Mouse (Mus musculus) forebrain, embryonic 10.5 days (tissue): Measurements from ENCODE around the gene Arhgap27. TPM values are rescaled to one million over a fixed set of nuclear protein-coding genes. Genes with fewer than 3 reads are reported as not detected.

Experiments used
- DNase-seq: peaks from one replicate; pipeline ENCODE4 v3.0.0-alpha.2; 2017; ENCODE audit warnings: low spot score; ENCODE audit errors: extremely low spot score
- H3K27ac ChIP-seq: fragments of 300-500 bp; sonication (generic); 2 replicates; pipeline ENCODE4 v1.5.1; 2016; ENCODE audit warnings: mild to moderate bottlenecking
- H3K27me3 ChIP-seq: fragments of 300-500 bp; sonication (generic); 2 replicates; pipeline ENCODE4 v1.6.1; 2016; ENCODE audit warnings: mild to moderate bottlenecking; ENCODE audit not compliant: poor library complexity, severe bottlenecking
- H3K36me3 ChIP-seq: fragments of 300-500 bp; sonication (generic); replicated peaks from 2 replicates; pipeline ENCODE4 v1.6.1; 2016; ENCODE audit warnings: mild to moderate bottlenecking, moderate library complexity
- H3K4me1 ChIP-seq: fragments of 300-500 bp; sonication (generic); 2 replicates; pipeline ENCODE4 v1.6.1; 2016
- H3K4me3 ChIP-seq: fragments of 300-500 bp; sonication (generic); 2 replicates; pipeline ENCODE4 v1.5.1; 2016; ENCODE audit warnings: mild to moderate bottlenecking, moderate library complexity
- H3K9me3 ChIP-seq: fragments of 300-500 bp; sonication (generic); 2 replicates; pipeline ENCODE4 v1.6.1; 2016; ENCODE audit warnings: mild to moderate bottlenecking, moderate library complexity
- WGBS: fragments of 180-500 bp; shearing (Covaris S2); methylation state at CpG from one replicate; pipeline ENCODE4 v1.1.7; 2016; 5-methylcytosine and 5-hydroxymethylcytosine counted together
- polyA plus RNA-seq: library from polyadenylated mRNA; unstranded; fragments of >200 nt; fragmentation: Nextera tagmentation; extraction: Ambion mirVana; gene quantifications from 2 replicates; pipeline ENCODE4 v1.2.1, GENCODE M21; 2016

Gene Arhgap27
- polyA plus RNA-seq, 1 experiment from 2014 or later = 3.8 TPM

DNA sequence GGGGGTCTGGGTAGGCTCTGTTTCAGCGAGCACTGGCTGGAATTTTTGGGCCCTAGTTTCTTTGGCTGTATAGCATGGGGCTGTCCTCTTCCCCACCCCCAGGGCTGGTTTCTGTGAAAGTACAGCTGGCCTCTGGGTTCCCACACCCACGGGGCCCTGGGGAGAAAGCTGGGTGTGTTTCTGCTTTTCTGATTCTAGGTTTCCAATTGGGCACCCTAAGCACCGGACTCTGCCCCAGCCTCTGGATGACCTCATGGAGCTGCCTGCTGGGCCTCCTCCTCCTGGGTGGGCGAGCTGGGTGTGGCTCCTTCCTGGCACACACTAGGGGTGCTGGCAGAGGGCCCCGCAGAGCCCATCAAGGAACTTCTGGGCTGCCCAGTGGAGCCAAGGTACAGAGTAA, 16.8 kb downstream of the Arhgap27 start:
- Histone ChIP-seq H3K27me3 (0 out of 2 replicates have a peak, but pooled peaks cover 5% of the 10 kb centered on the region), H3K27ac (0 out of 2 replicates have a peak overlapping the region, but pooled peaks have one; percentile 31), H3K4me1 (no peaks in the 10 kb centered on the region; the same call in 1 of the 2 replicates), H3K36me3 (no peaks in the 10 kb centered on the region), H3K9me3 (peaks cover 6% of the 10 kb centered on the region; the same call in 1 of the 2 replicates), H3K4me3 (no peak overlapping the region)
- WGBS = 77% methylated on average over 5 of the region's 5 CpGs
- DNase-seq = no peak

DNA sequence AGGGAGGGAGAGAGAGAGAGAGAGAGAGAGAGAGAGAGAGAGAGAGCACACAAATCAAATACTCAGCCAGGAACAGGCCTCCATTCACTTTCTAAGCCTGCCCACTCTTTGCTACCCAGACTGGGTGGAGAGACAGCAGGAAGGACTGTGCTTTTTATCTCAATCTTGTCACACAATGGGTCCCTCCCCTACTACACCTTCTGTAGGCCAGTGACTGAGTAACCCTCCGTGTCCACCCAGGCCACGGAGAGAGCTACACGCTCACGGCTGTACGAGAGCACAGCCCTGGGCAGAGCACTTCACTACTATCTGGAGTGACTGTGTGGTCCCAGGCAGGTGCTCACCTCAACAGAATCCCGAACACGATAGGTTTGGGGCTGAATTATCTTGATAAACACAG, 17.3 kb downstream of the Arhgap27 start:
- H3K4me1 ChIP-seq = no peaks in the 10 kb centered on the region; the same call in 1 of the 2 replicates
- 86% methylated on average over 7 of the region's 7 CpGs for WGBS
- no peak for DNase-seq
- no peak overlapping the region for H3K4me3 ChIP-seq
- H3K9me3 ChIP-seq = peaks cover 6% of the 10 kb centered on the region; the same call in 1 of the 2 replicates
- 0 out of 2 replicates have a peak, but pooled peaks cover 5% of the 10 kb centered on the region for H3K27me3 ChIP-seq
- no peaks in the 10 kb centered on the region for H3K36me3 ChIP-seq
- H3K27ac ChIP-seq = no peak overlapping the region

DNA sequence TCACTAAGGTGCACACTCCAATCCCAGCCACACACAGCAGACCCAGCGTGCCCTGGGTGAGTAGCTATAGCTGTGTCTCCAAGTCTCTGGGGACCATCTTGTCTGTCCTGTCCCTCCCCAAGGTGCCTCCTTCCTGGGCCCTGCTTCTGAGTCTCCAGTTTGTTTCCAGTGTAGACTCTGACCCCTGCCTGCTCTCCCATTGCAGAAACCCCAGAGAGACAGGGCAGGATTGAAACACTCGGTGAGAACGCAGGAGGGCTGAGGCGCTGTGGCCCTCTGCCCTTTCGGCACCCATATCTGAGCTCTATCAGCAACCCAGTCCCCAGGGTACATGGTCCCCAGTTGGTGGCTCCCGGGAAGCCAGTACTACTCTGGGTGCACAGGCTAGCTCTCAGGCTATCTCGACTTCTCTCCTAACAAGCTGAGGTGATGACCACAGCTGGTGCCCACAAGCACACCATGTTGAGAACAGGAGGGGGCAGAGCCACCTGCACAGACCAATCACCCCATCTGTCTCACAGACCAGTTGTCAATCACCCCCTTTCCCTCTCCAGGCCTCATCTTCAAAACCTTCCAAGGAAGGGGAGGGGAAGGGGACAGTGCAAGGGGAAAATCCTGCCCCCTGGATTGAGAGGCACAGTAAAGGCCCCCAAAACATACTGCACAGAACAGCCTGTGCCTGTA, 17.9 kb downstream of the Arhgap27 start:
- 89% methylated on average over 7 of the region's 7 CpGs for WGBS

DNA sequence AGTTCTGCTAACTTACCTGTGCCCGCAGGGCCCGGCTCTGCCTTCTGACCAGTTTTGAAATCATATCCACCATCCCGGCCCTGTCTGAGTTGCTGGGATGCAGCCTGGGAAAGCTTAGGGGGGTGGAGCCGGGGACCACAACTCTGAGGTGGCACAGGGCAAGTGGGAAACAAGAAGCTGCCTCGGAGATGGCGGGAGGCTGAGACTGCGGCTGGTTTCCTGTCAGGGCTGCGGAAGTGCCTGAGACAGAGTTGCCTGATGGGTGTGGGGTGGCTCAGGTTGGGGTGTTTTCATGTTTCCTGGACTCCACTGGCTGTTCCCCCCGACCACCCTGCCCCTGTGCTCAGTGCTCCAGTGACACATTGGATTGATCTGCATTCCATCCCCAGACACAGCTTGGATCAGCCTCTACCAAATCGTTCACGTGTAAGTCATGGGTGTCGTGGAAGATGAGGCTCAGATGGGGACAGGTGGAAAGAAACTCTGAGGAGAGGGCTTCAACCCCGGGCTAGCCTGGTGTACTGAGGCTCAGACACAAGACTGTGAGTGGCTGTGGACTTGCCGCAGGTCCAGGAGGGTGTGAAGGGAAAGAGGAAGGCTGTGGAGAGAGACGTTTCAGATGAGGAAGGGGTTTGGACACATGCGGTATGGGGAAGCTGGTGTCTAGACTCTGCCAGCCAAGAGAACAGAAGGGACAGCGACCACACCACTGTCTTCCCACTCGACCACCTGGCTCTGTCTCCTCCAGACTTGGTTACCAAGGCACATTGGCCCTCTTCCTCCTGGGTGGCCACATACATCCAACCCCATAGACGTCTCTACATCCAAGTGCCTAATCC, 18.8 kb downstream of the Arhgap27 start:
- Histone ChIP-seq H3K4me1 (peaks cover 10% of the 10 kb centered on the region), H3K36me3 (no peaks in the 10 kb centered on the region), H3K4me3 (no peak overlapping the region), H3K9me3 (peaks cover 5% of the 10 kb centered on the region; the same call in 1 of the 2 replicates), H3K27ac (no peak overlapping the region), H3K27me3 (peaks cover 13% of the 10 kb centered on the region)
- WGBS = 81% methylated on average over 19 of the region's 19 CpGs
- DNase-seq = no peak

More for the DNA sequence above, 17.9 kb downstream of the Arhgap27 start:
- no peak overlapping the region for H3K4me3 ChIP-seq
- H3K4me1 ChIP-seq = peaks cover 1% of the 10 kb centered on the region
- no peaks in the 10 kb centered on the region for H3K36me3 ChIP-seq
- peaks cover 6% of the 10 kb centered on the region; the same call in 1 of the 2 replicates for H3K9me3 ChIP-seq
- H3K27ac ChIP-seq = no peak overlapping the region
- peaks cover 5% of the 10 kb centered on the region; the same call in 1 of the 2 replicates for H3K27me3 ChIP-seq
- no peak for DNase-seq

DNA sequence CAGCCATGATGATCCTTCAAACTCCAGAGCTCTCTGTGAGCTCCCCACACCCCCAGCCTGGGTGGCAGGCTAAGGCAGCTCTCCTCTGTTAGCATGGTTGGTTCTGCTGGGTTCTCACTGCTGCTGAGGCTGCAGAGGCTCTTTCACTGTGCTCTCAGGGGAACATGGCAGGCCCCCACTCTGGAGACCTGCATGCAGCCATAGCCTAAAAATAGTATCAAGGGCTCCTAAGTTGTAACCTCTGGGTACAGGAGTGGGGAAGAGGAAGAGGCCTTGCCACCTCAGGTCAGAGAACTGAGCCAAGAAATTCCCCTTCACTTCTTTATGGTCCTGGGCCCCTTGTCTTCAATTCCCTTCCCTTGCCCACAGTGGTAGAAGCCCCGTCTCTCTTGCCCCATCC, 19.6 kb downstream of the Arhgap27 start:
- no peak for DNase-seq
- Histone ChIP-seq H3K4me1 (peaks cover 14% of the 10 kb centered on the region), H3K27me3 (peaks cover 21% of the 10 kb centered on the region), H3K4me3 (no peak overlapping the region), H3K27ac (no peak overlapping the region), H3K9me3 (no peaks in the 10 kb centered on the region), H3K36me3 (no peaks in the 10 kb centered on the region)
- 82% methylated on average over 1 of the region's 1 CpGs for WGBS

DNA sequence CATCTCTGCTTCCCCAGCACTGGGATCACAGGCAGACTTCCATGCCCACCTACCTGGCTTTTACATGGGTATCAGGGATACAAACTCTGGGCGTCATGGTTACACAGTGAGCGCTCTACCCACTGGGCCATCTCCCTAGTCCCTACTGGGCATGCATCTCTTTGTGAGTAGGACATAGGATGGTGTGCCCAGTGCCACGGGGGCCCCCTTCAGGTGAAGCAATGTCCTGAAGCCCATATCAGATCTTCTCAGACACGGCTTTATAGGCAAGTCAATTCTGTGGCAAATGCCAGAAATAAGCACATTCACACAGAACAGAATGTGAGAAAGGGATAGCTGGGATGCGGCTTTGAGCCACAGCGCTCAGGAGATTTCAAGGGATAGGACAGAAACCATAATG, 20.4 kb downstream of the Arhgap27 start:
- H3K36me3 ChIP-seq = no peaks in the 10 kb centered on the region
- WGBS = 80% methylated on average over 6 of the region's 6 CpGs
- H3K4me3 ChIP-seq = no peak overlapping the region
- H3K9me3 ChIP-seq = no peaks in the 10 kb centered on the region
- DNase-seq = no peak
- peaks cover 29% of the 10 kb centered on the region for H3K27me3 ChIP-seq
- H3K4me1 ChIP-seq = peaks cover 14% of the 10 kb centered on the region
- no peak overlapping the region for H3K27ac ChIP-seq

DNA sequence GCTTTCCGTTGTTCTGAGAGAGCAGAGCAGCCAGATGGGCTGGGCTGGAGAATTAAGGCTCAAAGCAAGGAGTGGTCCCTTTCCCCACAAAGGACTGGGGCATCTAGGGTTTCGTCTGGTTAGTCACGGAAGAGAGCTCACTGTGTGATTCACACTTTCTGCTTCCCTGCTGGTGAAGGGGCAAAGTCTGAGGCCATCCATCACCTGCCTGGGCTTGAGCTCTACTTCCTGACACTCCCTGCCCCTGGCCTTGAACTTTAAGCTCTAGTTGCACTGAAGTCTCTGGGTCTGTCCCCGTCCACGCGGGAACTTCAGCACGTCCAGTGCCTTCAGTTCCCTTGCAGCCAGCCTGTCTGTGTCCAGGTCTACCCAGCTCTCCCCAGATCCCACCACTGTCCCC, 22.8 kb downstream of the Arhgap27 start:
- Histone ChIP-seq H3K27me3 (peaks cover 34% of the 10 kb centered on the region), H3K36me3 (no peaks in the 10 kb centered on the region), H3K9me3 (no peaks in the 10 kb centered on the region), H3K27ac (no peak overlapping the region), H3K4me1 (peaks cover 14% of the 10 kb centered on the region), H3K4me3 (no peak overlapping the region)
- no peak for DNase-seq
- WGBS = 66% methylated on average over 7 of the region's 7 CpGs

DNA sequence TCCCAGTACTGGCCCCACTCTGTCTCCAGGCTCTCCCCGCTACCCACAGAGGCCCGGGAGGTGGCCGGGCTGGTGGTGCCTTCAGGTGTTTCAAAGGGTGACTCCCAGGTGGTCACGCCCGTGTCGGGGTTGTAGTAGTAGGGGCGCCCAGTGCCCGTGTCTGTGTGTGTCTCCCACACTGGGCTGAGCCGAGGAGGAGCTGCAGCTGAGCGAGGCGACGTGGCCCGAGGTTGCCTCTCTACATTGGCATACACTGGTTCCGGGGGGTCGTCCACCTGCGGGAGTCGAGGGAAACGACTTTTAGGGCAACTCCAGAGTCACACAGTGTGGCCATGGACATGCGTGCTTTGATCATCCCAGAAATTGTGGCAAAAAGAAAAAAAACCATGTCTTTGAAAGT, 23.4 kb downstream of the Arhgap27 start:
- H3K27me3 ChIP-seq = peaks cover 38% of the 10 kb centered on the region
- H3K4me1 ChIP-seq = peaks cover 14% of the 10 kb centered on the region
- H3K36me3 ChIP-seq = no peaks in the 10 kb centered on the region
- 74% methylated on average over 19 of the region's 19 CpGs for WGBS
- H3K4me3 ChIP-seq = peak overlapping the region; percentile 16; the same call in 1 of the 2 replicates
- H3K27ac ChIP-seq = no peak overlapping the region
- no peak for DNase-seq
- no peaks in the 10 kb centered on the region for H3K9me3 ChIP-seq

DNA sequence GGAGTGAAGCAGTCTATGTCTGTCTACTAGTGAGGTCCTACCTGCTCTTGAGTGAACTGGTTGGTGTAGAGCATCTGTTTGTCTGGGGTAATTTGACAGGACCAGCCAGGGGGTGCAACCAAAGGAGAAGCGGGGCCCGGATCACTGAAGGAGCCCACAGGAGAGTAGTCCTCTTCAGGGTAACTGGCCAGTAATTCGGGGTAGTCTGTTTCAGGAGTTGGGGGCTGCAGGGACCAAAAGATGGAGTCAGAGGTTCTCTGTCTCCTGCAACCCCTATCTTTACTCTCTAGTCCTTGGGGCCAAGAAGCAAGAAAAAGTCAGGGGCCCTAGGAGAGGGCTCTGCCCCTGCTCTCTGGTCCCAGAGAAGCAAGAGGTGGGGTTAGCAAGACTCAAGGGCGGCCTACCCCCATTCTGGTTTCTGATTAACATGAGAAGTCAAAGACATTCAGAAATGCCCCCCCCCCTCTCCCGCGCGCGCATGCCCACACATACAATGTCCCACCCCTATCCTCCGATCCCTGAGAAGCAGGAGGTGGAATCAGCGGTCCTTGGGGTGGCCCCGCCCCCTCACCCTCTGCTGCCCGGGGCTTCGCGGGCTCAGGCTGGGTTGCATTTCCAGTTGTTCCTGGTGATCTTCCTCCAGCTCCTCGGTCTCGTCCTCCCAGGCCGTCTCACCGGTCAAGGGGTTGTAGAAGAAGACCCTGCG, 23.9 kb downstream of the Arhgap27 start:
- 47% methylated on average over 19 of the region's 19 CpGs for WGBS
- peak overlapping the region; percentile 16; the same call in 1 of the 2 replicates for H3K4me3 ChIP-seq

DNA sequence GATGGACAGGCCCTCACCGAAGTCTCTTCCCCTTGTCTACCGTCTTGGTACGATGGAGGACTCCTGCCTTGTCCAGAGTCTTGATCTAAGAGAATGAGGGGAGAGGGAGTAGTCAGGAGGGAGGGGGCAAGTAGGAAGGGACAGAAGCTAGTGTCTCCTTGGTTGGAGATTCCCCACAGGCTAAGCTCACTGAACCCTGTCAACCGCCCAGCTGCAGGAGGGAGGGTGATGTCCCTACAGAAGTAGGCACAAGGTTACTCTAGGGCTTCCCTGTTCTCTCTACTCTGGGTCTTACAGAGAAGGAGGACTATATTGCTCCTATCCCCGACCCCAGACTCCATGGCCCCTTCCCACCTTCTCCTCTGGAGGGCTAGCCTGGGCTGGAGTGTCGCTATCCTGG, 24.8 kb downstream of the Arhgap27 start:
- 92% methylated on average over 6 of the region's 6 CpGs for WGBS
- no peak for DNase-seq
- Histone ChIP-seq H3K4me1 (peaks cover 21% of the 10 kb centered on the region), H3K27me3 (peaks cover 49% of the 10 kb centered on the region), H3K27ac (no peak overlapping the region), H3K9me3 (no peaks in the 10 kb centered on the region), H3K4me3 (no peak overlapping the region), H3K36me3 (no peaks in the 10 kb centered on the region)

More for the DNA sequence above, 23.9 kb downstream of the Arhgap27 start:
- peaks cover 14% of the 10 kb centered on the region for H3K4me1 ChIP-seq
- H3K27me3 ChIP-seq = peaks cover 40% of the 10 kb centered on the region
- H3K36me3 ChIP-seq = no peaks in the 10 kb centered on the region
- no peak for DNase-seq
- H3K27ac ChIP-seq = no peak overlapping the region
- no peaks in the 10 kb centered on the region for H3K9me3 ChIP-seq

DNA sequence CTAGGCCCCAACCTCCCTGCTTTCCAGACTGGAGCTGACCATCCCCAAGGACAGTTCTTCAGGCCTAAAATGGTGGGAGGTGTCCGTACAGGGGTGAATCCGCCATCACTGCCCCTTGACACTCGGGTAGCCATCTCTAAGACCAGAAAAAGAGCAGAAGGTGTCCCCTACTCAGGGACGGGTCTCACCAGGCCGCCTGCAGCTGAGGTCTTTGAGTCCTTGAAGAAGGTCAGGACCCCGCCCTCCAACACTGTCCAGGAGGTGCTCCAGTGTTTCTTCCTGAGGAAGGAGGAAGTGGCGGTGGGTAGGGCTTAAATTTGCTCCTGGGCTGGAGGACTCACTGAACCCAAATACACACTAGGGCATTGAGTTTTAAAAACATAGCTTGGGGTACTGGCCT, 25.4 kb downstream of the Arhgap27 start:
- Histone ChIP-seq H3K4me3 (no peak overlapping the region), H3K36me3 (no peaks in the 10 kb centered on the region), H3K9me3 (no peaks in the 10 kb centered on the region), H3K27ac (no peak overlapping the region), H3K27me3 (peaks cover 55% of the 10 kb centered on the region), H3K4me1 (peaks cover 26% of the 10 kb centered on the region)
- 86% methylated on average over 7 of the region's 7 CpGs for whole genome bisulfite sequencing
- no peak for DNase-seq

DNA sequence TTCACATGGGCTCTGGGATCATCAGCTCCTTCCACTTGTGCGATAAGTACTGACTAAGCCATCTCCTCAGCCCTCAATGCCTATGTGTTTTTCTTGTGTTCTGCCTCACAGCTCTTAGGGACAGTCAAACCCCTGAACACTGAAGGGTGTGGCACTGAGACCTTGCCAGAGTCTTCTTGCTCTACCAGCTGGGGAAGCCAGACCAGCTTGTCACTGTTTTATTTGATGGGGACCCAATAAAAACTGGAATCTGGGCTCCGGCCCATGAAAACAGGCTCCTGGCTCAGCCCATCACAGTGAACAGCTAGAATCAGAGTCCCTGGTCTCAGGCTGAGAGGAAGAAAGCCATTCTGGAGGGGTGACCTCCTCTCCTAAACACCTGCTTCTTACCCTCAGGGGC, 26.3 kb downstream of the Arhgap27 start:
- Histone ChIP-seq H3K9me3 (no peaks in the 10 kb centered on the region), H3K27ac (no peak overlapping the region), H3K4me3 (no peak overlapping the region), H3K27me3 (peaks cover 64% of the 10 kb centered on the region), H3K36me3 (no peaks in the 10 kb centered on the region), H3K4me1 (peaks cover 36% of the 10 kb centered on the region)
- no peak for DNase-seq
- WGBS = 94% methylated on average over 2 of the region's 2 CpGs
